Mouse (Mus musculus) ES-CJ7 (cell line): ENCODE data around the gene Vwa5b2.
A peak's percentile ranks its signal among the peaks of the same experiment; 100 is the strongest.

Source experiments
- DNase-seq: peaks from one replicate; pipeline ENCODE4 v3.0.0; 2011; ENCODE audit warnings: low read depth, low spot score

The Vwa5b2 gene

GRCm38 (mm10) chr16:20610501-20611356, 21.5 kb downstream of the Vwa5b2 start:
- peak; percentile 91 for DNase-seq

GRCm38 (mm10) chr16:20611357-20612227, 22.3 kb downstream of the Vwa5b2 start, which contains the start of the genes Eef1akmt4, Gm49333 and Alg3:
TSS of gene Eef1akmt4 (plus strand) at chr16:20611593.
TSS of gene Gm49333 (plus strand) at chr16:20611610.
TSS of gene Alg3 (minus strand) at chr16:20611735.
- DNase-seq, result peak; percentile 95

GRCm38 (mm10) chr16:20619541-20620398, 30.5 kb downstream of the Vwa5b2 start:
- DNase-seq, result no peak

GRCm38 (mm10) chr16:20620399-20620735, 31.1 kb downstream of the Vwa5b2 start:
- no peak for DNase-seq

- DNase-seq, result no peak
Measured at GRCm38 (mm10) chr16:20620751-20621190, 31.5 kb downstream of the Vwa5b2 start.

GRCm38 (mm10) chr16:20621191-20621990, 32.1 kb downstream of the Vwa5b2 start, which contains the start of gene Camk2n2:
TSS of gene Camk2n2 (minus strand) at chr16:20621287.
- DNase-seq, result peak; percentile 32

- DNase-seq, result peak; percentile 91
Measured at GRCm38 (mm10) chr16:20621991-20622685, 32.9 kb downstream of the Vwa5b2 start.

- DNase-seq, result no peak
Measured at GRCm38 (mm10) chr16:20623211-20623610, 33.9 kb downstream of the Vwa5b2 start.

GRCm38 (mm10) chr16:20628871-20629391, 39.7 kb downstream of the Vwa5b2 start:
- no peak for DNase-seq

- DNase-seq, result no peak
Measured at GRCm38 (mm10) chr16:20629731-20630634, 40.7 kb downstream of the Vwa5b2 start, which contains the start of gene Ece2. TSS of gene Ece2 (plus strand) at chr16:20629828.

GRCm38 (mm10) chr16:20637410-20637809, 48.1 kb downstream of the Vwa5b2 start:
- DNase-seq, result no peak

- DNase-seq, result no peak
Measured at GRCm38 (mm10) chr16:20638367-20638766, 49.1 kb downstream of the Vwa5b2 start.

- peak; percentile 60 for DNase-seq
Measured at GRCm38 (mm10) chr16:20642161-20642560, 52.9 kb downstream of the Vwa5b2 start.

GRCm38 (mm10) chr16:20643911-20644310, 54.6 kb downstream of the Vwa5b2 start:
- DNase-seq, result no peak

- peak; percentile 96 for DNase-seq
Measured at GRCm38 (mm10) chr16:20651076-20651946, 62.0 kb downstream of the Vwa5b2 start, which contains the start of gene Psmd2. TSS of gene Psmd2 (plus strand) at chr16:20651652.

GRCm38 (mm10) chr16:20651947-20652310, 62.7 kb downstream of the Vwa5b2 start:
- DNase-seq, result no peak

GRCm38 (mm10) chr16:20653315-20653714, 64.0 kb downstream of the Vwa5b2 start:
- DNase-seq, result no peak
